Mouse (Mus musculus): ENCODE measurements around the gene Eif3m.

DNA sequence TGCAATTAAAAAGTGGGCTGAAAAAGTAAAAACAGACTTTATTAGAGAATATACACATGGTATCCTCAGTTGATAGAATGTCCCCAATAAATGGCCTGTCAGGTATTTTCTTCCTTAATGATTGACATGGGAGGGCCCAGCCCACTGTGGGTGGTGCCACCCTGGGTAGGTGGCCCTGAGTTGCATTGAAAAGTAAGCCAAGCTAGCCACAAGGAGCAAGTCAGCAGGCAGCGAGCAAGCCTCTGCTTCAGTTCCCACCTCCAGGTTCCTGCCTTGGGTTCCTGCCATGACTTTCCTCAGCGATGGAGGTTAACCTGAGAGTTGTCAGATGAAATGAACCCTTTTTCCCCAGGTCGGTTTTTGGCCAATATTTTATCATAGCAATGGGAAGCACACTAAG is 922 bp upstream of the Eif3m start:
- TF ChIP-seq CTCF (IDR thresholded peaks at IDR 0.05; ENCODE audit: low read depth) (0 out of 2 replicates have a peak, but pooled peaks have one; percentile 8), EP300 (IDR thresholded peaks at IDR 0.05; ENCODE audit: low read depth) (no peak)

Measured in liver, embryonic 14.5 days (tissue).